Mouse (Mus musculus): ENCODE measurements around the gene Rbx1.

- TF ChIP-seq CTCF (IDR thresholded peaks at IDR 0.05; ENCODE audit: low read depth) (no peak), EP300 (IDR thresholded peaks at IDR 0.05; ENCODE audit: low read depth) (no peak)
These were observed 56.7 kb downstream of the Rbx1 start for GRCm38 (mm10) chr15:81522761-81523168.

Data from liver, embryonic 14.5 days (tissue).